30 mouse cellular contexts compared by ENCODE assay signal in genomic region chr6:149383531-149383930, GRCm38 (mm10). TPM values are rescaled to one million over a fixed set of nuclear protein-coding genes. Genes with fewer than 3 reads are reported as not detected.
DNase-seq lines count a peak whose midpoint lies in the region; ATAC-seq and TF ChIP-seq lines count a peak whose summit lies in the region.
"Had no signal": no experiment of that assay in that cellular context is flagged by ENCODE, and none has a peak within 500 bp of the region (broad histone marks: within the 10 kb centered on the region; RNA-seq: fewer than 3 reads in every experiment).

No protein-coding gene starts in this region.

- no peaks in the 10 kb centered on the region for H3K36me3 ChIP-seq in kidney, embryonic 16.5 days (ENCODE audit: insufficient read depth, low read length)
- no peaks in the 10 kb centered on the region for H3K36me3 ChIP-seq in ES-Bruce4 (ENCODE audit: control insufficient read depth, insufficient read depth, low read length, poor library complexity, severe bottlenecking)
- no peaks in the 10 kb centered on the region for H3K36me3 ChIP-seq in liver, postnatal 0 days (replicated peaks; ENCODE audit: insufficient read depth, low read length)
- H3K36me3 ChIP-seq: embryonic facial prominence, embryonic 10.5 days; embryonic facial prominence, embryonic 13.5 days; forebrain, embryonic 12.5 days; forebrain, embryonic 15.5 days; G1E; heart, embryonic 10.5 days; heart, embryonic 13.5 days; hindbrain, embryonic 12.5 days; hindbrain, embryonic 15.5 days had no signal

- no peaks in the 10 kb centered on the region for H3K9me3 ChIP-seq in kidney, embryonic 16.5 days (ENCODE audit: low read length)
- no peaks in the 10 kb centered on the region for H3K9me3 ChIP-seq in ES-Bruce4 (replicated peaks; ENCODE audit: control insufficient read depth, insufficient read depth, low read length, poor library complexity, severe bottlenecking)
- no peaks in the 10 kb centered on the region for H3K9me3 ChIP-seq in liver, postnatal 0 days (ENCODE audit: low read length)
- H3K9me3 ChIP-seq: embryonic facial prominence, embryonic 10.5 days; embryonic facial prominence, embryonic 13.5 days; forebrain, embryonic 12.5 days; forebrain, embryonic 15.5 days; G1E; heart, embryonic 10.5 days; heart, embryonic 13.5 days; hindbrain, embryonic 12.5 days; hindbrain, embryonic 15.5 days had no signal

- TF ChIP-seq EP300 in ES-Bruce4 (IDR thresholded peaks at IDR 0.05; ENCODE audit: insufficient read depth, low read depth, low read length) = no peak
- no peak for TF ChIP-seq EP300 in liver, postnatal 0 days (IDR thresholded peaks at IDR 0.05; ENCODE audit: low read depth)

- H3K27me3 ChIP-seq in kidney, embryonic 16.5 days (ENCODE audit: insufficient read depth, low read length) = no peaks in the 10 kb centered on the region
- no peaks in the 10 kb centered on the region for H3K27me3 ChIP-seq in ES-Bruce4 (ENCODE audit: control insufficient read depth, insufficient read depth, low read length, poor library complexity, severe bottlenecking)
- H3K27me3 ChIP-seq in liver, postnatal 0 days (ENCODE audit: insufficient read depth, low read length) = no peaks in the 10 kb centered on the region
- H3K27me3 ChIP-seq: embryonic facial prominence, embryonic 13.5 days; forebrain, embryonic 12.5 days; forebrain, embryonic 15.5 days; heart, embryonic 13.5 days; hindbrain, embryonic 12.5 days; hindbrain, embryonic 15.5 days; Patski had no signal

- no peak overlapping the region for H3K27ac ChIP-seq in kidney, embryonic 16.5 days (ENCODE audit: low read length)
- peak overlapping the region; percentile 24; the same call in 1 of the 2 replicates for H3K27ac ChIP-seq in ES-Bruce4 (ENCODE audit: insufficient read depth, low read length)
- no peak overlapping the region for H3K27ac ChIP-seq in liver, postnatal 0 days (ENCODE audit: low read depth)
- H3K27ac ChIP-seq: embryonic facial prominence, embryonic 10.5 days; embryonic facial prominence, embryonic 13.5 days; forebrain, embryonic 12.5 days; forebrain, embryonic 15.5 days; heart, adult 2 months; heart, embryonic 10.5 days; heart, embryonic 13.5 days; hindbrain, embryonic 12.5 days; hindbrain, embryonic 15.5 days had no signal

- 73% methylated on average over 2 of the region's 2 CpGs for WGBS in kidney, embryonic 16.5 days
- WGBS in liver, postnatal 0 days (ENCODE audit: insufficient replicate concordance) = 75% methylated on average over 2 of the region's 2 CpGs

- no peak overlapping the region for H3K9ac ChIP-seq in kidney, embryonic 16.5 days (replicated peaks; ENCODE audit: low read length)
- no peak overlapping the region for H3K9ac ChIP-seq in ES-Bruce4 (ENCODE audit: low read depth, poor library complexity, severe bottlenecking)
- no peak overlapping the region for H3K9ac ChIP-seq in liver, postnatal 0 days (replicated peaks)
- H3K9ac ChIP-seq: embryonic facial prominence, embryonic 13.5 days; forebrain, embryonic 12.5 days; forebrain, embryonic 15.5 days; heart, embryonic 13.5 days; hindbrain, embryonic 12.5 days; hindbrain, embryonic 15.5 days had no signal

- no peak for TF ChIP-seq CTCF in ES-Bruce4 (IDR thresholded peaks at IDR 0.05; ENCODE audit: low read depth, low read length)
- TF ChIP-seq CTCF in liver, postnatal 0 days (IDR thresholded peaks at IDR 0.05; ENCODE audit: low read depth) = no peak

- ATAC-seq in kidney, embryonic 16.5 days (ENCODE audit: low FRiP score, low TSS enrichment) = no peak
- ATAC-seq in liver, postnatal 0 days = no peak
- ATAC-seq: activated CD4-positive, CD25-positive, alpha-beta regulatory T cell, adult 4 months; CD4-positive, CD25-positive, alpha-beta regulatory T cell, adult 4 months; forebrain, embryonic 15.5 days; Patski had no signal

- H3K4me3 ChIP-seq in kidney, embryonic 16.5 days (ENCODE audit: low read length) = no peak overlapping the region
- H3K4me3 ChIP-seq in ES-Bruce4 (ENCODE audit: low read depth, low read length) = no peak overlapping the region
- H3K4me3 ChIP-seq in liver, postnatal 0 days (ENCODE audit: low read depth, low read length) = no peak overlapping the region
- H3K4me3 ChIP-seq: embryonic facial prominence, embryonic 10.5 days; embryonic facial prominence, embryonic 13.5 days; erythroblast, embryonic 14.5 days; forebrain, embryonic 12.5 days; forebrain, embryonic 15.5 days; heart, adult 2 months; heart, embryonic 10.5 days; heart, embryonic 13.5 days; hindbrain, embryonic 12.5 days; hindbrain, embryonic 15.5 days had no signal

- intact Hi-C loops in heart, postnatal 25 days (cut with DNase I) = no loop called here

- DNase-seq in kidney, adult 9 months = peak; percentile 25
- peak; percentile 44 for DNase-seq in ES-CJ7 (ENCODE audit: low read depth, low spot score)
- no peak for DNase-seq in heart, postnatal 25 days (ENCODE audit: low spot score)
- no peak for DNase-seq in liver, postnatal 0 days
- DNase-seq: adrenal gland, adult 8-10 months; adrenal gland, postnatal 25 days; cerebellum, adult 11-12 months; cerebellum, adult 8-10 months; cerebellum, postnatal 10 days; cerebellum, postnatal 36 days; embryo, embryonic 11 days; gastrocnemius, postnatal 10 days; gastrocnemius, postnatal 36 days; heart, adult 2 months; heart, postnatal 14 days had no signal

- no peak for TF ChIP-seq POLR2A in ES-Bruce4 (IDR thresholded peaks at IDR 0.05; ENCODE audit: insufficient read depth, low read length)

- peaks cover 4% of the 10 kb centered on the region; the same call in 1 of the 2 replicates for H3K4me1 ChIP-seq in kidney, embryonic 16.5 days (ENCODE audit: insufficient read depth, low read length)
- no peaks in the 10 kb centered on the region for H3K4me1 ChIP-seq in ES-Bruce4 (ENCODE audit: control insufficient read depth, insufficient read depth, low read length)
- H3K4me1 ChIP-seq in liver, postnatal 0 days (ENCODE audit: insufficient read depth) = no peaks in the 10 kb centered on the region
- H3K4me1 ChIP-seq: embryonic facial prominence, embryonic 10.5 days; embryonic facial prominence, embryonic 13.5 days; forebrain, embryonic 12.5 days; forebrain, embryonic 15.5 days; heart, embryonic 10.5 days; hindbrain, embryonic 12.5 days; hindbrain, embryonic 15.5 days had no signal

- H3K4me2 ChIP-seq in kidney, embryonic 16.5 days (replicated peaks; ENCODE audit: low read depth, low read length) = no peak overlapping the region
- H3K4me2 ChIP-seq in liver, postnatal 0 days (ENCODE audit: low read depth, low read length) = no peak overlapping the region
- H3K4me2 ChIP-seq: embryonic facial prominence, embryonic 13.5 days; forebrain, embryonic 12.5 days; forebrain, embryonic 15.5 days; heart, embryonic 13.5 days; hindbrain, embryonic 12.5 days; hindbrain, embryonic 15.5 days had no signal

RNA-seq across cellular contexts. Expression of gene Bicd1, which starts 25.2 kb away (rescaled TPM):
- 9.3 and 12.2 TPM in 2 replicates for polyA plus RNA-seq in kidney, embryonic 16.5 days (2015; fragmentation: Nextera tagmentation; extraction: Ambion mirVana)
- polyA plus RNA-seq in ES-Bruce4 (2011; ENCODE audit: insufficient read depth, insufficient read length, low read depth, missing spikeins) = 8.0 and 8.5 TPM in 2 replicates
- total RNA-seq in heart, postnatal 25 days (2021) = 1 to 10 TPM; 5.0 to 5.2 TPM
- 0.45 and 0.78 TPM in 2 replicates for polyA plus RNA-seq in liver, postnatal 0 days (2015; fragmentation: Nextera tagmentation; extraction: Ambion mirVana)
- polyA plus RNA-seq: erythroblast, embryonic 14.5 days had no signal

Comparison
In these comparisons a context has a peak if more than half of its experiments do, and no peak if none do; other contexts are left out.
1. DNase-seq: peak in kidney, adult 9 months (single experiment) and ES-CJ7 (single experiment); none in heart, postnatal 25 days (single experiment) and liver, postnatal 0 days (single experiment).